Mouse (Mus musculus) myocyte (in vitro differentiated cells): ENCODE measurements at regions not wholly inside any gene's neighbourhood (a gene's known extent, or its start where the extent isn't known, plus 50 kb on each side); places are given as distances from the start of the nearest gene placed in this dataset.

Experiments
- H3K27me3 ChIP-seq: one replicate; pipeline ENCODE4 v1.6.1; 2011; ENCODE audit not compliant: control insufficient read depth, insufficient read depth, insufficient read length
- H3K36me3 ChIP-seq: one replicate; pipeline ENCODE4 v1.6.1; 2011; ENCODE audit not compliant: control insufficient read depth, insufficient read depth
- H3K4me2 ChIP-seq: one replicate; pipeline ENCODE4 v1.6.1; 2011; ENCODE audit warnings: low read depth, control low read depth
- H3K4me3 ChIP-seq: one replicate; pipeline ENCODE4 v1.5.1; 2011; ENCODE audit warnings: mild to moderate bottlenecking, control low read depth, moderate library complexity
- H3K79me2 ChIP-seq: one replicate; pipeline ENCODE4 v1.6.1; 2011; ENCODE audit not compliant: control insufficient read depth, insufficient read depth
- H3ac ChIP-seq: one replicate; pipeline ENCODE4 v1.6.1; 2011; ENCODE audit not compliant: control insufficient read depth, insufficient read length
- CEBPB ChIP-seq: IDR thresholded peaks from 2 replicates; pipeline ENCODE4 v1.6.1; 2011; ENCODE audit warnings: mild to moderate bottlenecking, moderate library complexity; ENCODE audit not compliant: poor library complexity, insufficient read depth, severe bottlenecking
- E2F4 ChIP-seq: IDR thresholded peaks from one replicate; pipeline ENCODE4 v1.6.1; 2011; ENCODE audit warnings: mild to moderate bottlenecking, control low read depth, moderate library complexity; ENCODE audit not compliant: insufficient read depth
- MAX ChIP-seq: IDR thresholded peaks from one replicate; pipeline ENCODE4 v1.6.1; 2011; ENCODE audit warnings: low read depth, mild to moderate bottlenecking, control low read depth
- MYOD1 ChIP-seq, 3 experiments: IDR thresholded peaks; one replicate each; pipeline ENCODE4 v1.6.1; 2011; ENCODE audit warnings: control low read depth in 2 of 3, low read depth in 2 of 3, mild to moderate bottlenecking in 2 of 3, moderate library complexity in 1 of 3; ENCODE audit not compliant: insufficient read length in 2 of 3, control insufficient read depth in 1 of 3
- MYOG ChIP-seq, 3 experiments: IDR thresholded peaks; one replicate each; pipeline ENCODE4 v1.6.1; 2011; ENCODE audit warnings: control low read depth in 2 of 3, low read depth in 2 of 3, mild to moderate bottlenecking in 2 of 3; ENCODE audit not compliant: insufficient read length in 2 of 3, control insufficient read depth in 1 of 3, insufficient read depth in 1 of 3
- POLR2A ChIP-seq: IDR thresholded peaks from one replicate; pipeline ENCODE4 v1.6.1; 2011; ENCODE audit warnings: low read depth, mild to moderate bottlenecking, control low read depth, moderate library complexity; ENCODE audit not compliant: insufficient read length
- POLR2AphosphoS2 ChIP-seq: IDR thresholded peaks from one replicate; pipeline ENCODE4 v1.6.1; 2011; ENCODE audit warnings: low read depth, control low read depth; ENCODE audit not compliant: insufficient read length
- SRF ChIP-seq: IDR thresholded peaks from one replicate; pipeline ENCODE4 v1.6.1; 2011; ENCODE audit warnings: low read depth; ENCODE audit not compliant: control insufficient read depth, insufficient read length
- TCF12 ChIP-seq: IDR thresholded peaks from one replicate; pipeline ENCODE4 v1.6.1; 2011; ENCODE audit warnings: mild to moderate bottlenecking, control low read depth; ENCODE audit not compliant: poor library complexity, insufficient read depth, severe bottlenecking
- TCF3 ChIP-seq: IDR thresholded peaks from one replicate; pipeline ENCODE4 v1.6.1; 2011; ENCODE audit warnings: low read depth, control low read depth; ENCODE audit not compliant: insufficient read length
- USF1 ChIP-seq: IDR thresholded peaks from one replicate; pipeline ENCODE4 v1.6.1; 2011; ENCODE audit warnings: low read depth, mild to moderate bottlenecking, control low read depth, moderate library complexity

GRCm38 (mm10) chr13:37628391-37629270, 149.6 kb upstream of the Rreb1 start:
- no peaks in the 10 kb centered on the region for H3K36me3 ChIP-seq
- H3K4me2 ChIP-seq, result no peak overlapping the region
- H3ac ChIP-seq, result no peak overlapping the region
- no peak for TF ChIP-seq TCF12
- TF ChIP-seq SRF, result no peak
- TF ChIP-seq POLR2A, result no peak
- no peak for TF ChIP-seq USF1
- TF ChIP-seq E2F4, result no peak
- no peak for TF ChIP-seq MYOG (IDR thresholded peaks at IDR 0.05; ENCODE audit: control insufficient read depth in 1 of 3, insufficient read depth in 1 of 3, insufficient read length in 2 of 3, low read depth in 2 of 3)
- peak; percentile 47 to 83 (median 82) for TF ChIP-seq MYOD1 (IDR thresholded peaks at IDR 0.05; ENCODE audit: control insufficient read depth in 1 of 3, insufficient read length in 2 of 3, low read depth in 2 of 3)
- TF ChIP-seq POLR2AphosphoS2, result no peak
- no peak overlapping the region for H3K4me3 ChIP-seq
- H3K27me3 ChIP-seq, result no peaks in the 10 kb centered on the region
- no peaks in the 10 kb centered on the region for H3K79me2 ChIP-seq

GRCm38 (mm10) chr13:37629271-37629899, 148.8 kb upstream of the Rreb1 start:
- Histone ChIP-seq H3K27me3 (no peaks in the 10 kb centered on the region), H3K36me3 (no peaks in the 10 kb centered on the region), H3ac (no peak overlapping the region), H3K4me3 (no peak overlapping the region), H3K79me2 (no peaks in the 10 kb centered on the region), H3K4me2 (no peak overlapping the region)
- TF ChIP-seq MYOG (IDR thresholded peaks at IDR 0.05; ENCODE audit: control insufficient read depth in 1 of 3, insufficient read depth in 1 of 3, insufficient read length in 2 of 3, low read depth in 2 of 3) (peak in 1 of 3 experiments; percentile 6), POLR2AphosphoS2 (no peak)

GRCm38 (mm10) chr13:37632835-37633440, 145.3 kb upstream of the Rreb1 start:
- H3K36me3 ChIP-seq, result no peaks in the 10 kb centered on the region
- TF ChIP-seq USF1, result no peak
- TF ChIP-seq POLR2AphosphoS2, result no peak
- TF ChIP-seq E2F4, result no peak
- no peak for TF ChIP-seq TCF3
- no peak for TF ChIP-seq SRF
- no peak for TF ChIP-seq TCF12
- TF ChIP-seq MYOD1 (IDR thresholded peaks at IDR 0.05; ENCODE audit: control insufficient read depth in 1 of 3, insufficient read length in 2 of 3, low read depth in 2 of 3), result no peak
- no peak for TF ChIP-seq MAX
- TF ChIP-seq MYOG (IDR thresholded peaks at IDR 0.05; ENCODE audit: control insufficient read depth in 1 of 3, insufficient read depth in 1 of 3, insufficient read length in 2 of 3, low read depth in 2 of 3), result no peak
- no peak for TF ChIP-seq CEBPB
- no peak for TF ChIP-seq POLR2A
- no peak overlapping the region for H3ac ChIP-seq

DNA sequence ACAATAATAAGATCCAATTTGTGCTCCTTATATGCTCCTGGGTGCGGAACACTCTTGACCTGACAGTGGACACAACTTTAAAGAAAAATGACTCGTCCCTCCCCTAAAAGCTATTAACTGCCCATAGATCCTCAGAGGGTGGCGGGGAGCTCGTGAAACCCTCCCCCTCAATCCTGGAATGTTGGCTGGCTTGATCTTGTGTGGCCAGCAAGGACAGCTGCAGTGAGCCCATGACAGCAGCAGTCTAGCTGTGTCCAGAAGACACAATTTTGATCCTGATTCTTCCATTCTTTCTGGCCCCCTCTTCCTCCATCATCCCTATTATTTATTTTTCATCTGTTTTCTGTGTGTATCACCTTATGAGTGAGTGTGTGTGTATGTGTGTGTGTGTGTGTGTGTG, 141.8 kb upstream of the Rreb1 start:
- H3K4me3 ChIP-seq, result no peak overlapping the region
- peak overlapping the region; percentile 25 for H3K4me2 ChIP-seq
- TF ChIP-seq POLR2AphosphoS2, result no peak
- no peak for TF ChIP-seq CEBPB
- peak; percentile 37 for TF ChIP-seq TCF3
- peak; percentile 49 for TF ChIP-seq TCF12
- no peak for TF ChIP-seq E2F4
- TF ChIP-seq USF1, result no peak
- TF ChIP-seq SRF, result no peak
- TF ChIP-seq MYOG (IDR thresholded peaks at IDR 0.05; ENCODE audit: control insufficient read depth in 1 of 3, insufficient read depth in 1 of 3, insufficient read length in 2 of 3, low read depth in 2 of 3), result peak; percentile 70 to 95 (median 90)
- TF ChIP-seq MYOD1 (IDR thresholded peaks at IDR 0.05; ENCODE audit: control insufficient read depth in 1 of 3, insufficient read length in 2 of 3, low read depth in 2 of 3), result peak; percentile 57 to 97 (median 90)
- TF ChIP-seq POLR2A, result no peak

More at GRCm38 (mm10) chr13:37632835-37633440, 145.3 kb upstream of the Rreb1 start:
- Histone ChIP-seq H3K4me3 (no peak overlapping the region), H3K79me2 (no peaks in the 10 kb centered on the region), H3K4me2 (no peak overlapping the region), H3K27me3 (no peaks in the 10 kb centered on the region)

More for the DNA sequence above, 141.8 kb upstream of the Rreb1 start:
- Histone ChIP-seq H3K27me3 (no peaks in the 10 kb centered on the region), H3K36me3 (no peaks in the 10 kb centered on the region), H3K79me2 (no peaks in the 10 kb centered on the region), H3ac (no peak overlapping the region)
